Mouse (Mus musculus): ENCODE data around the gene Cdh19. TPM values are rescaled to one million over a fixed set of nuclear protein-coding genes. Genes with fewer than 3 reads are reported as not detected.

Cdh19 gene
- polyA plus RNA-seq (2016; fragmentation: Nextera tagmentation; extraction: Ambion mirVana) = 0.40 and 0.56 TPM in 2 replicates

DNA sequence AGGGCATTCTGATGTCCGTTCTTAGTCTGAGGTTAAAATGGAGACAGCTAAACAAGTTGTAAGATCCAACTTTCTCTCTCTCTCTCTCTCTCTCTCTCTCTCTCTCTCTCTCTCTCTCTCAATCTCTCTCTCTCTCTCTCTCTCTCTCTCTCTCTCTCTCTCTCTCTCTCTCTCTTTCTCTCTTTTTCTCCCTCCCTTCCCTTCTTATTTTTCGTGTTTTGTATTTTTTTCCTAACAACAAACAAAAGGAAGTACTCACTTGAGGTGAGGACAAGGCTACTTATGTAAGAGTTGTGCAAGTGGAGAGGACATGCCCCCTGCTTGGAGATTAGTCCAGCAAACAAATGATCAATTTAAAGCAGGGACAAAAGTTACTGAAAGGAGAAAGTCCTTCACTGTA lies at the start of gene Cdh19:
TSS of gene Cdh19 (minus strand) at position 101 of the 400 bp plus-strand sequence.
- Histone ChIP-seq H3K9ac (no peak within 1 kb of the TSS), H3K4me2 (no peak within 1 kb of the TSS), H3K36me3 (no peaks in the 10 kb centered on the region), H3K9me3 (replicated peaks) (no peaks in the 10 kb centered on the region), H3K27me3 (replicated peaks) (no peaks in the 10 kb centered on the region), H3K4me1 (replicated peaks) (no peaks in the 10 kb centered on the region), H3K27ac (ENCODE audit: poor library complexity, severe bottlenecking) (no peak within 1 kb of the TSS), H3K4me3 (no peak within 1 kb of the TSS)
- 52% methylated on average over 2 of the region's 2 CpGs for WGBS
- ATAC-seq (ENCODE audit: insufficient number of reproducible peaks, low FRiP score) = no peak

DNA sequence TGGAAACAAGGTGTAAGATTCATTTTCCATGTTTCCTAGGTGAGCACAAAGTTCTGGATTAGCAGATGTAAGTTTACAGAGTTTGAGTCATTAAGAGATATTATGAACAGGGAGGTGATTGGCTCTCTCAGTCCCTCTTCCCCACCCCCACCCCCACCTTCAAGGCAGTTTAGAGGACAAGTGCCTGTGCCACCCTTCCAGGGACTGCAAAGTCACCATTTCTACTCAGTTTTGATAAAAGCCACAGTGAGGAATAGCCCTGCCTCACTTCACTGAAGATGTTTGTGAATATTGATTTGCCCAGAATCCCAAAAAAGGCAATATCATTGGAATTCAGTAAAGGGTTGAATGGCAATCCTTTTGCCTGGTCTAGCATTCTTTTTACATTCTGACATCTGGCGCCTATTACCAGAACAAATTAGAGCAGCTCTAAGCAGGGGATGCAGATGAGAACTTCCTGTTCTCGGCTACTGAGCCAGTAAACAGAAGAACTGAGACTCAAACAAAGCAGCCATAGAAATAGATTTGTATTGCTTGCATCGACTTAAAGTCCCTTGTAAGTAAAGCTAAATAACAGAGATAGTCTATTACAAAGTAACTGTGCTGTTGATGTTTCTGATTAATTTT lies 43.2 kb upstream of the Cdh19 start:
- ATAC-seq (ENCODE audit: insufficient number of reproducible peaks, low FRiP score) = no peak
- H3K36me3 ChIP-seq = no peaks in the 10 kb centered on the region
- H3K9me3 ChIP-seq (replicated peaks) = no peaks in the 10 kb centered on the region
- no peak overlapping the region for H3K27ac ChIP-seq (ENCODE audit: poor library complexity, severe bottlenecking)
- no peak overlapping the region for H3K4me3 ChIP-seq
- WGBS = 50% methylated on average over 3 of the region's 3 CpGs
- no peaks in the 10 kb centered on the region for H3K27me3 ChIP-seq (replicated peaks)
- no peaks in the 10 kb centered on the region for H3K4me1 ChIP-seq (replicated peaks)
- H3K4me2 ChIP-seq = no peak overlapping the region
- H3K9ac ChIP-seq = no peak overlapping the region

- no peak for ATAC-seq (ENCODE audit: insufficient number of reproducible peaks, low FRiP score)
- Histone ChIP-seq H3K27ac (ENCODE audit: poor library complexity, severe bottlenecking) (no peak overlapping the region), H3K4me2 (no peak overlapping the region), H3K9ac (no peak overlapping the region), H3K27me3 (replicated peaks) (no peaks in the 10 kb centered on the region), H3K9me3 (replicated peaks) (no peaks in the 10 kb centered on the region), H3K36me3 (no peaks in the 10 kb centered on the region), H3K4me1 (replicated peaks) (no peaks in the 10 kb centered on the region), H3K4me3 (no peak overlapping the region)
These were observed 40.3 kb upstream of the Cdh19 start for GRCm38 (mm10) chr1:111017640-111018039.

- Histone ChIP-seq H3K4me3 (no peak overlapping the region), H3K9me3 (replicated peaks) (no peaks in the 10 kb centered on the region), H3K36me3 (no peaks in the 10 kb centered on the region), H3K4me1 (replicated peaks) (no peaks in the 10 kb centered on the region), H3K27me3 (replicated peaks) (no peaks in the 10 kb centered on the region), H3K9ac (no peak overlapping the region), H3K27ac (ENCODE audit: poor library complexity, severe bottlenecking) (no peak overlapping the region), H3K4me2 (no peak overlapping the region)
- ATAC-seq (ENCODE audit: insufficient number of reproducible peaks, low FRiP score) = no peak
These were observed 12.4 kb upstream of the Cdh19 start for GRCm38 (mm10) chr1:110989824-110990223.

DNA sequence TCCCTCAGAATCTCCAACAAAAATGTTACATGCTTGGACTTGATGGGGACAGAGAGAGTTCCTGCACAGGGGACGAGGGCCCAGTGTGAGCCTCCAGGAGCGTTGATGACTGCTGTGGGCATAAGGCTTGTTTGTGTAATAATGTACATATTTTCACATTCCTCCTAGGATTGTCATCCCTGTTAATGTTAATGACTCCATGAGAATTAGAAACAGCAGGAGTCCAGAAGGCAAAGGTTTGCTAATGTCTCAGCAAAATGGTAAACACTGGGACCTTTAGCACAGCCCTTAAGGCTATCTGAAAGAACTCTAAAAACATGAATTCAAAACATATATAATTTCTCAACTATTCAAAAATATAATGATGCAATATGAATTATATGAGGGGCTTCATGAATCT lies 8.2 kb downstream of the Cdh19 start:
- WGBS = 75% methylated on average over 2 of the region's 2 CpGs
- H3K4me3 ChIP-seq = no peak overlapping the region
- H3K36me3 ChIP-seq = no peaks in the 10 kb centered on the region
- H3K27me3 ChIP-seq (replicated peaks) = no peaks in the 10 kb centered on the region
- no peaks in the 10 kb centered on the region for H3K9me3 ChIP-seq (replicated peaks)
- ATAC-seq (ENCODE audit: insufficient number of reproducible peaks, low FRiP score) = no peak
- no peaks in the 10 kb centered on the region for H3K4me1 ChIP-seq (replicated peaks)
- no peak overlapping the region for H3K4me2 ChIP-seq
- H3K27ac ChIP-seq (ENCODE audit: poor library complexity, severe bottlenecking) = no peak overlapping the region
- no peak overlapping the region for H3K9ac ChIP-seq

- Histone ChIP-seq H3K36me3 (no peaks in the 10 kb centered on the region), H3K4me1 (replicated peaks) (no peaks in the 10 kb centered on the region), H3K4me3 (no peak overlapping the region), H3K4me2 (no peak overlapping the region), H3K9me3 (replicated peaks) (no peaks in the 10 kb centered on the region), H3K27me3 (replicated peaks) (no peaks in the 10 kb centered on the region), H3K9ac (no peak overlapping the region), H3K27ac (ENCODE audit: poor library complexity, severe bottlenecking) (no peak overlapping the region)
- WGBS = 75% methylated on average over 1 of the region's 1 CpGs
- no peak for ATAC-seq (ENCODE audit: insufficient number of reproducible peaks, low FRiP score)
These were observed 67.6 kb downstream of the Cdh19 start for GRCm38 (mm10) chr1:110909752-110910151.

GRCm38 (mm10) chr1:110909218-110909617 lies 68.2 kb downstream of the Cdh19 start:
- no peak overlapping the region for H3K9ac ChIP-seq
- no peaks in the 10 kb centered on the region for H3K4me1 ChIP-seq (replicated peaks)
- WGBS = 59% methylated on average over 1 of the region's 1 CpGs
- ATAC-seq (ENCODE audit: insufficient number of reproducible peaks, low FRiP score) = no peak
- no peak overlapping the region for H3K4me3 ChIP-seq
- H3K4me2 ChIP-seq = no peak overlapping the region
- no peak overlapping the region for H3K27ac ChIP-seq (ENCODE audit: poor library complexity, severe bottlenecking)
- H3K27me3 ChIP-seq (replicated peaks) = no peaks in the 10 kb centered on the region
- no peaks in the 10 kb centered on the region for H3K9me3 ChIP-seq (replicated peaks)
- H3K36me3 ChIP-seq = no peaks in the 10 kb centered on the region

- Histone ChIP-seq H3K9ac (no peak overlapping the region), H3K36me3 (no peaks in the 10 kb centered on the region), H3K4me3 (no peak overlapping the region), H3K4me2 (no peak overlapping the region), H3K27me3 (replicated peaks) (no peaks in the 10 kb centered on the region), H3K9me3 (replicated peaks) (no peaks in the 10 kb centered on the region), H3K4me1 (replicated peaks) (no peaks in the 10 kb centered on the region), H3K27ac (ENCODE audit: poor library complexity, severe bottlenecking) (no peak overlapping the region)
- ATAC-seq (ENCODE audit: insufficient number of reproducible peaks, low FRiP score) = no peak
- 67% methylated on average over 2 of the region's 2 CpGs for WGBS
These were observed 73.1 kb downstream of the Cdh19 start for GRCm38 (mm10) chr1:110904266-110904665.

All from heart, embryonic 12.5 days (tissue).